Mouse (Mus musculus): Measurements from ENCODE around the gene Tle6. TPM values are rescaled to one million over a fixed set of nuclear protein-coding genes. Genes with fewer than 3 reads are reported as not detected.
A peak's percentile ranks its signal among the peaks of the same experiment; 100 is the strongest.

The Tle6 gene
- polyA plus RNA-seq, 1 experiment from 2014 or later: 8.2 TPM

DNA sequence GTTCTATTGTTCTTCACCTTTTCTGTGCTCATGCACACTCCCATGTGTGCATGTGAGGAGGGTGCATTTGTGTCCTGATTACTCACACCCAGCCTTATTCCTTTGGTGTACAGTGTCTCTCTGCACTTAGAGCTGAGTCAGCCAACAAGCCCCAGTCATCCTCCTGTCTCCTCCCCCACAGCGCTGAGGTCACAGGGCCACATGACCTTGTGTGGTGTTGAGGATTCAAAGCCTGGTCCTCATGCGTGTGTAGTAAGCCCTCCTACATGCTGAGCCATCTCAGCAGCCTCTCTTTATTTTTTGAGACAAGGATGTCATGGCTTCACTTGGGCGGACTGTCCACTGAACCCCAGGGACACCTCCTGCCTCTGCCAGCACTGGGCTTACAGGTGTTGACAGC lies 11.9 kb upstream of the Tle6 start:
- DNase-seq (ENCODE audit: low spot score): no peak
- peaks cover 17% of the 10 kb centered on the region for H3K4me1 ChIP-seq
- 69% methylated on average over 3 of the region's 3 CpGs for WGBS
- H3K4me3 ChIP-seq: no peak overlapping the region
- no peak overlapping the region for H3K27ac ChIP-seq (replicated peaks)
- H3K36me3 ChIP-seq (replicated peaks): peaks cover 9% of the 10 kb centered on the region; the same call in 1 of the 2 replicates
- H3K27me3 ChIP-seq (replicated peaks; ENCODE audit: low read depth, poor library complexity, severe bottlenecking): no peaks in the 10 kb centered on the region
- H3K9me3 ChIP-seq: no peaks in the 10 kb centered on the region

DNA sequence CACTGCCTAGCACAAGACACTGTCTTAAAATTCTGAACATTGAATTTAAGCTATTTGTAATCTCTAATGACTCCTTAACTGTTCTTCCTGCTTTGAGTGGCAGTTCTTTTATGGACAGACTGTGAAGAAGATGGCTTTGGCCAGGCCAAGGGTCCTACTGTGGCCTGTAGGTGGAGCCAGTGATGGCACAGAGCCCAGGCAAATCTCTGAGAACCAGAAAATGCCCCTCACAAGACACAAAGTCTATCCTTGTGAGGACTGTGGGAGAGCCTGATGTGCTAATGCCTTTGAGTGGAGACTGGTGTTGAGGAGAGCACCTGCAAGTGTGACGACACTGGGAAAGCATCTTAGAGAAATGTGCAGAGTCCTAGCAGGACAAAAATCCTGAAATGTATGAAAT lies 7.4 kb upstream of the Tle6 start:
- Histone ChIP-seq H3K27ac (replicated peaks) (no peak overlapping the region), H3K4me3 (no peak overlapping the region), H3K9me3 (no peaks in the 10 kb centered on the region), H3K36me3 (replicated peaks) (peaks cover 9% of the 10 kb centered on the region; the same call in 1 of the 2 replicates), H3K27me3 (replicated peaks; ENCODE audit: low read depth, poor library complexity, severe bottlenecking) (no peaks in the 10 kb centered on the region; the same call in 1 of the 2 replicates), H3K4me1 (peaks cover 24% of the 10 kb centered on the region)
- 92% methylated on average over 1 of the region's 1 CpGs for WGBS
- no peak for DNase-seq (ENCODE audit: low spot score)

DNA sequence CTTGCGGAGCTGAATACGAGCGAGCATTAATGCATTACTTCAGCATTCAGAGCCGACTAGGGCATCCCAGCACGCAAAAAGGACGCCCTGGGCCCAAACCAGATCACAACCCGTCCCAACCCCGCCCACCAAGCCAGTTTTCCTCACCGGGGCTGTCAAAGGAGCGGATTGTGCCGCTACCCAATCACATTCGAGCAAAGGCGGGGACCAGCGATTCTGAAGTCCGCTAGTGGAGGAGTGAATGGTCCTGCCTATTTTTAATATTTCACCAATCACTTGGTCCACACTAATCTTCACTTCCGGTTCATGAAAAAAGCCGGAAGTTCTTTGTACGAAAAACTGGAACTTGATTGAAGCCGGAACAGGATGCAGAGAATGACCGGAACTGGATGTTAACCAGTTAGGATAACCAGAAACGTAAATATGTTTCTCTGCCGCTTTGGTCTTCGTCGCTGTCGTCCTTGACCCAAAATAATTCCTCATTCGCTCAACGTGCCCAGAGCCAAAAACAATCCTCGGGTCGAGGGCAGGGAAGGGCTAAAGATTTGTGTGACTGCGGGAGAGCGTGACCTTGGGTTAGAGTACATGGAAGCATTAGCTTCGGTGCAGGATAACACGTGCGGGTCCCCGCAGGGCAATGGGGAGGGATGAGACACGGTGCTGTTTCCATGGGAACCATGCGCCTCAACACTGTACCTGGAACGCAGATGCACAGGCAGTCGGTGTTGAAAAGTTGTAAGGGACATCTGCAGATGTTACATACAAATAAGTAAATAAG lies 5.3 kb upstream of the Tle6 start, which contains the start of gene BC025920:
TSS of gene BC025920 (plus strand) at position 297 of the 778 bp plus-strand sequence.
- Histone ChIP-seq H3K9me3 (no peaks in the 10 kb centered on the region), H3K4me1 (peaks cover 41% of the 10 kb centered on the region), H3K27ac (replicated peaks) (peak within 1 kb of the TSS; percentile 88), H3K27me3 (replicated peaks; ENCODE audit: low read depth, poor library complexity, severe bottlenecking) (peaks cover 15% of the 10 kb centered on the region), H3K36me3 (replicated peaks) (peaks cover 9% of the 10 kb centered on the region; the same call in 1 of the 2 replicates), H3K4me3 (peak within 1 kb of the TSS; percentile 68)
- DNase-seq (ENCODE audit: low spot score): peak; percentile 95
- 1% methylated on average over 39 of the region's 39 CpGs for WGBS

DNA sequence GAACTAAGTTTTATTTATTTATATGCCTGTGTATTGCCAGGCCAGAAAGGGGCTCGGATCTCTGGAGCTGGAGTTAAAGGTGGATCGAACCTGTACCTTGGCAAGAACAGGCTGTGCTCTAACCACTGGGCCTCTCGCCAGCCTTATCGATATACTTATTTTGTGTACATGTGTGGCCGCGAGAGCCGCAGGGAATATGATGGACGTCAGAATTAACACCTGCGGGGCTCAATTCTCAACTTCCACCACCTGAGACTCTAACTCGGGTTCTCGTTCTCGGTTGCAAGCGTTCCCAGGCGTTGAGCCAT lies 4.7 kb upstream of the Tle6 start:
- H3K27me3 ChIP-seq (replicated peaks; ENCODE audit: low read depth, poor library complexity, severe bottlenecking): peaks cover 15% of the 10 kb centered on the region
- no peak for DNase-seq (ENCODE audit: low spot score)
- H3K4me1 ChIP-seq: peaks cover 45% of the 10 kb centered on the region
- peak overlapping the region; percentile 68 for H3K4me3 ChIP-seq
- peak overlapping the region; percentile 81 for H3K27ac ChIP-seq (replicated peaks)
- H3K9me3 ChIP-seq: no peaks in the 10 kb centered on the region
- H3K36me3 ChIP-seq (replicated peaks): peaks cover 9% of the 10 kb centered on the region; the same call in 1 of the 2 replicates
- 6% methylated on average over 14 of the region's 14 CpGs for WGBS

DNA sequence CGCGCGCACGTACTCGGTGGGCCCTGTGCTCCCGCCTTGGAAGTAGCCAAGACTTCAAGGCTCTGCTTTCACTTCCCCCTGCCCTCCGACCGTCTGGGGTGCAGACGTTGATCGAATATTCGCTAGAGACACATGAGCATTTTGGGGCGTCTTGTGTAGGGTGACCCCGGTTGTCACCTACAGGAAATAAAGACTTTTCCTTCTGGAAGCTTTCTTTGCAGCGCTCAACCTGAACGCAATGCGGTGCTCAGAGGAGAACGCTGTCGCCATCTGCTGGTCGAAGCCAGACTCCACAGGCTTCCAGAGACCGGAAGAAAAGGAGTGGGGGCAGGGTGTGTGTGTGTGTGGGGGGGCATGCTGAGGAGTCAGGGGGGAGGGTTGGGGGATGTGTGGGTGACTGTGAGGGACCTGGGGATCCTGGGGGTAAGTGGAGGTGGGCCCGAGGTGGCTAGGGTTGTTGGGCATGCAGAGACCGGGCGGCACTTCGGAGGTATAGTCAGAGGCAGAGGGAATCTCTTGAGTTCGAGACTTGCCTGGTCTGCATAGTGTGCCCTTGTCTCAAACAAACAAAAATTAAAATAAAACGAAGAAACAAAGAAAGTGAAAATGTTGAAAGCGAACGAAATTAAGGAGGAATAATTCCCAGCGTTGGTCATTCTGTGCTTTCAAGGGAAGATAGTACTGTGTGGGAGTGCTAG lies 4.2 kb upstream of the Tle6 start:
- Histone ChIP-seq H3K27ac (replicated peaks) (peak overlapping the region; percentile 81), H3K4me1 (peaks cover 50% of the 10 kb centered on the region), H3K4me3 (peak overlapping the region; percentile 68), H3K36me3 (replicated peaks) (peaks cover 9% of the 10 kb centered on the region; the same call in 1 of the 2 replicates), H3K27me3 (replicated peaks; ENCODE audit: low read depth, poor library complexity, severe bottlenecking) (peaks cover 15% of the 10 kb centered on the region), H3K9me3 (no peaks in the 10 kb centered on the region)
- WGBS: 19% methylated on average over 29 of the region's 29 CpGs
- peak; percentile 88 for DNase-seq (ENCODE audit: low spot score)

DNA sequence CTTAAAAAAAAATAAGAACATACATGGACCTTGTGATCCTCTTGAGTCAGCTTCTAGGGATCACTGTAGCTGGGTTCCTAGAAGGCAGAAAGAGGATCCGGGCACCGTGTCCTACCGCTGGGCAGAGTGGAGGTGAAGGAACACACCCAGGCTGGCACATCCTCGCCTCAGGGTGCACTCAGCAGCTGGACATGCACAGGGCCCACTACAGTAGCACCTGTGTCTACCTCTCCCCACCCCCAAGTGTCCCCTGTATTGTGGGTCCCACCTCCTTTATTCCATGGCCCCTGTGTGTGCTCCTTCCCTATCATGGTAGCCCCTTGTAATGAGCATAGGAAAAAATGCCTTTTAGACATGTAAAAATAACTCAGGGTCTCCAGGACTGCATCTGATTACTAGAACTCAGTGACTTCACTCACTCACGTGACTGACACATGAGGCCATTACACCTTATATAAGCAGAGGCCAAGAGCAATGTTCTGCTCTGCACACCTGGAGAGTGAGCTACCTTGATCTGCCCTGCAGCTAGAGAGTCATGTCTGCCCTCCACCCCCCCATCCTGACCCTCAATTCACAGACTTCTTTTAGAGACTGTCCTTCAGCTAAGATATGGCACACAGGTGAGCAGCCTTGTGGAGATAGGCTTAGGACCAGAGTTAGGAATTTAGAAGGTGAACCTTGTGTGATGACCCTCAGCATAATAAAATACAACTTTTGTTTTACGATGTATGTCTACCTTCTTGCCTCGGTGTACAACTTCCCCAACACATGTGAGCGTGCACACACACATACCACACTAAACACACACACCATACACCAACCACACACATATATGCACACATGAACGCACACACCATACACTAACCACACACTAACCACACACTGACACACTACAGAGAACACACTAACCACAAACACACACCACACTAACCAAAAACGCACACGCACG lies 3.4 kb upstream of the Tle6 start:
- Histone ChIP-seq H3K4me3 (peak overlapping the region; percentile 68), H3K27ac (replicated peaks) (peak overlapping the region; percentile 81)

DNA sequence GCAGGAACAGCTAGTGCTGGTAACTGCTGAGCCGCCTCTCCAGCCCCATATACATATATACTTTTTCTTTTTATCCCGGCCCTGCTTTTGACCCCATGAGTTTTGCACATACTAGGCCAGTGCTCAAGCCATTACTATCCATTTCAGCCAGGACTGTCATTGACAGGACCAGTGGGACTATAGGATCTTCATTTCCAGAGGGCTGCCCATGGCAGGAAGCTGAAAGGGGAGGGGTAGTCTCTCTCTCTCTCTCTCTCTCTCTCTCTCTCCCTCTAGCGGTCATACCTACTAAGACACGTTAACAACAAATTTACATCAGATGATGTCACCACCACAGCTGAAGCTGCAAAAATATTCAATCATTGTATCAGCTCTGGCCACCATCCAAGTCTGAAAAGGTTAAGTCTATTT lies 1.9 kb upstream of the Tle6 start:
- Histone ChIP-seq H3K4me3 (peak overlapping the region; percentile 18; the same call in 1 of the 2 replicates), H3K27me3 (replicated peaks; ENCODE audit: low read depth, poor library complexity, severe bottlenecking) (peaks cover 39% of the 10 kb centered on the region), H3K4me1 (peaks cover 71% of the 10 kb centered on the region), H3K9me3 (no peaks in the 10 kb centered on the region), H3K27ac (replicated peaks) (no peak overlapping the region), H3K36me3 (replicated peaks) (no peaks in the 10 kb centered on the region)
- peak; percentile 55 for DNase-seq (ENCODE audit: low spot score)
- 18% methylated on average over 4 of the region's 4 CpGs for WGBS

More for the DNA sequence above, 3.4 kb upstream of the Tle6 start:
- 82% methylated on average over 12 of the region's 12 CpGs for WGBS
- no peak for DNase-seq (ENCODE audit: low spot score)
- Histone ChIP-seq H3K4me1 (peaks cover 58% of the 10 kb centered on the region), H3K27me3 (replicated peaks; ENCODE audit: low read depth, poor library complexity, severe bottlenecking) (peaks cover 23% of the 10 kb centered on the region), H3K36me3 (replicated peaks) (peaks cover 6% of the 10 kb centered on the region; the same call in 1 of the 2 replicates), H3K9me3 (no peaks in the 10 kb centered on the region)

DNA sequence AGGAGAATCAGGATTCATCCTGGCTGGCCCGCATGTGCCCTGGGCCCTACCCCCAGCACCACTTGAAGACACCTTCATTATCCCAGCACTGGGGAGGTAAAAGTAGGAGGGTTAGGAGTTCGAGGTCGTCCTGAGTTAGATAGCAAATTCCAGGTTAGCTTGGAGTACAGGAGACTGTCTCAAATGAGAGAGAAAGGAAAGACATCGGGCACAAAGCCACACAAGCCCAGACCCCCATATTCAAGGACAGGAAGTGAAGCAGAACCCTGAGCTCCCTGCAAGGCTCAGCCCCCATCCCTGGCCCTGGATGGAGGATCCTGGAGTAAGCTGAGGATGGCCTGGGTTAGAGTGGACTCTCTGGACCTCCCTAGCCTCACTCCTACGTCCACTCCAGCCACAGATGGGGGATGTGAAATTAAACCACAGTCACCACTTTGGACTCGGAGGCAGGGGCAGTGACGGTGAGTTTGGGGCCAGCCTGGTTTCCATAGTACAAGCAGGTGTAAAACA lies 578 bp upstream of the Tle6 start:
- WGBS: 14% methylated on average over 7 of the region's 7 CpGs
- Histone ChIP-seq H3K4me3 (peak overlapping the region; percentile 46), H3K4me1 (peaks cover 78% of the 10 kb centered on the region), H3K36me3 (replicated peaks) (no peaks in the 10 kb centered on the region), H3K27ac (replicated peaks) (peak overlapping the region; percentile 75), H3K27me3 (replicated peaks; ENCODE audit: low read depth, poor library complexity, severe bottlenecking) (peaks cover 52% of the 10 kb centered on the region), H3K9me3 (no peaks in the 10 kb centered on the region)
- no peak for DNase-seq (ENCODE audit: low spot score)

DNA sequence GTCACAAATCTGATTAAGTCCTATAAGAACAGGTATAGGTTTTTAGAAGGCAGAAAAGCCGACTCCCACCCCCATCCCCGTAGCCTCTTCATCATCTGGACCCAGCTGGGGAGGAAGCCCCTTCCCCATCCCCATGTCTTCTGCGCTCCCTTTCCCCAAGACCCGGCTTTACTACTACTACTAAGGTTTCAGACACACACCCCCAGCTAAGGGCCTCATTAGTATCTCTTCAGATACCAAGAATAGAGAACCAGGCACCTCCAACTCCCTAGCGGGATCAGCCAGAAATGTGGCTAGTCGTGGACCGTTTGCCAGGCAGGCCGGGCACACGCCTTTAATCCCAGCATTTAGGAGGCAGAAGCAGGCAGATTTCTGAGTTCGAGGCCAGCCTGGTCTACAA lies 777 bp downstream of the Tle6 start:
- H3K27ac ChIP-seq (replicated peaks): no peak overlapping the region
- WGBS: 43% methylated on average over 10 of the region's 10 CpGs
- no peak overlapping the region; the same call in 1 of the 2 replicates for H3K4me3 ChIP-seq
- H3K27me3 ChIP-seq (replicated peaks; ENCODE audit: low read depth, poor library complexity, severe bottlenecking): peaks cover 65% of the 10 kb centered on the region
- H3K9me3 ChIP-seq: no peaks in the 10 kb centered on the region
- no peaks in the 10 kb centered on the region for H3K36me3 ChIP-seq (replicated peaks)
- peak; percentile 33 for DNase-seq (ENCODE audit: low spot score)
- peaks cover 82% of the 10 kb centered on the region for H3K4me1 ChIP-seq

DNA sequence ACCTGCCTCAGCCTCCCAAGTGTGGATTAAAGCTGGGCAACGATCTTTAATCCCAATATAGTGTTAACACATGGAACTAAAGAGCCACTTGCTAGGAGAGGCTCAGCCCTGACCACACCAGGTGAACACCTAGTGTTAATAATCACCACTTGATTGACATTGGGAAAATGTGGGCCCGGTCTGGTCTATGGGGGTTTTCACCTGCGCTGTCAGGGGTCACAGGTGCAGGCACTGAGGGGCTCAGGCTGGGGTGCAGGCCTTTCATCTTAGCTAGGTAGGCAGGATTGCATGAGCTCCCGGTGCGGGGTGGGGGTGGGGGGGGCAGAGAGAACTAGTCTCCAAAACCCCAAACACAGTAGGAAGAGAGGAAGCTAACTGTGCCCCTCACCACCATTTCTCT lies 1.2 kb downstream of the Tle6 start:
- Histone ChIP-seq H3K27ac (replicated peaks) (no peak overlapping the region), H3K27me3 (replicated peaks; ENCODE audit: low read depth, poor library complexity, severe bottlenecking) (peaks cover 70% of the 10 kb centered on the region), H3K9me3 (no peaks in the 10 kb centered on the region), H3K4me3 (no peak overlapping the region), H3K4me1 (peaks cover 80% of the 10 kb centered on the region), H3K36me3 (replicated peaks) (no peaks in the 10 kb centered on the region)
- DNase-seq (ENCODE audit: low spot score): no peak
- WGBS: 67% methylated on average over 5 of the region's 5 CpGs

DNA sequence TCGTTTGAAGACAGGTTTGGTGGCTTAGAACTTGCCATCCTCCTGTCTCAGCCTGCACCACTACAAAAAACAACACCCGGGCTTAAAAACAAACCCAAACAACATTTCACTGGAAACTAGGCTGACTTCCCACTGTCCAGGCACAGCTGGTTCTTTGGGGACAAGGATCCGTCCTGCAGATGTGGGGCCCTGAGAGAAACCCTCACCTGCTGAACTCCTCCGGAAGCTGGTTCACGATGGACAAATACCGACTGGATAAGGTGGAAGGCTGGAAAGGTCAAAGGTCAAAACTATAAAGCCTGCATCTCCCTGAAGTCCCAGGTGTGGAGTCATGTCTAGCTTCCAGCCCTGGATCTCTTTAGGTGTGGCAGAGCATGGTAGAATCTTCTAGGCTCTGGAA lies 2.0 kb downstream of the Tle6 start:
- Histone ChIP-seq H3K27me3 (replicated peaks; ENCODE audit: low read depth, poor library complexity, severe bottlenecking) (peaks cover 77% of the 10 kb centered on the region), H3K9me3 (no peaks in the 10 kb centered on the region), H3K36me3 (replicated peaks) (no peaks in the 10 kb centered on the region), H3K27ac (replicated peaks) (no peak overlapping the region), H3K4me3 (no peak overlapping the region), H3K4me1 (peaks cover 80% of the 10 kb centered on the region)
- DNase-seq (ENCODE audit: low spot score): no peak
- WGBS: 44% methylated on average over 6 of the region's 6 CpGs

DNA sequence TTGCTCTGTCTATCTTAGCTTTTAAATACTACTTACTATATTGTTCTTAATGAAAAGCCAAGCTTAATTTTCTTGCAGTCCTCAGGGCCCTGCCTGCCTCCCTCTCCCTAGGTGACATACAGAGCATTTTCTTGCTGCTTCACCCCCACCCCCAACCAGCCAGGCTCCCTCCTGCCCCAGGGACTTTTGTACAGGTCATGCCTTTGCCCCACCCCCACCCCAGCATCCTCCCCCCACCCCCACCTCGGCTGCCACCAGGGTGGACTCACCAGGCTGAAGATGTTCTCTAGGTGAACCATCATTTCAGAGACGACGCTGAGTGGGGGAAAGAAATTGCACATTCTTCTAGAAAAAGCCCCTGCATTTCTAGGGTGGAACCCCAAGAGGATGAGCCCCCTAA lies 2.5 kb downstream of the Tle6 start:
- no peak for DNase-seq (ENCODE audit: low spot score)
- peaks cover 80% of the 10 kb centered on the region for H3K4me1 ChIP-seq

More for the DNA sequence above, 2.5 kb downstream of the Tle6 start:
- Histone ChIP-seq H3K4me3 (no peak overlapping the region), H3K36me3 (replicated peaks) (no peaks in the 10 kb centered on the region), H3K27me3 (replicated peaks; ENCODE audit: low read depth, poor library complexity, severe bottlenecking) (peaks cover 83% of the 10 kb centered on the region), H3K9me3 (no peaks in the 10 kb centered on the region), H3K27ac (replicated peaks) (no peak overlapping the region)
- 29% methylated on average over 3 of the region's 3 CpGs for WGBS

All from embryonic facial prominence, embryonic 10.5 days (tissue).